Comparison of ENCODE assay signal across 22 mouse cellular contexts in genomic region chr5:98376058-98376798, GRCm38 (mm10). TPM values are rescaled to one million over a fixed set of nuclear protein-coding genes. Genes with fewer than 3 reads are reported as not detected.
DNase-seq lines count a peak whose midpoint lies in the region; ATAC-seq lines count a peak whose summit lies in the region.
"Had no signal": no experiment of that assay in that cellular context is flagged by ENCODE, and none has a peak within 500 bp of the region (broad histone marks: within the 10 kb centered on the region; RNA-seq: fewer than 3 reads in every experiment).

No protein-coding gene starts in this region.

- no peak overlapping the region for H3K27ac ChIP-seq in forebrain, embryonic 16.5 days (ENCODE audit: low read length)
- H3K27ac ChIP-seq in forebrain, embryonic 11.5 days (ENCODE audit: low read depth, low read length), result no peak overlapping the region
- H3K27ac ChIP-seq in kidney, embryonic 16.5 days (ENCODE audit: low read length), result peak overlapping the region; percentile 76
- peak overlapping the region; percentile 20; the same call in 1 of the 2 replicates for H3K27ac ChIP-seq in intestine, embryonic 16.5 days (ENCODE audit: low read length)
- H3K27ac ChIP-seq: heart, embryonic 13.5 days; left cerebral cortex, adult 2 months; liver, embryonic 13.5 days had no signal

- no peak overlapping the region for H3K4me2 ChIP-seq in forebrain, embryonic 16.5 days (ENCODE audit: low read length)
- H3K4me2 ChIP-seq in forebrain, embryonic 11.5 days (ENCODE audit: low read depth, low read length, severe bottlenecking), result no peak overlapping the region
- peak overlapping the region; percentile 21; the same call in 1 of the 2 replicates for H3K4me2 ChIP-seq in kidney, embryonic 16.5 days (replicated peaks; ENCODE audit: low read depth, low read length)
- peak overlapping the region; percentile 32; the same call in 1 of the 2 replicates for H3K4me2 ChIP-seq in intestine, embryonic 16.5 days (ENCODE audit: low read depth, low read length)
- H3K4me2 ChIP-seq: heart, embryonic 13.5 days; liver, embryonic 13.5 days; midbrain, embryonic 11.5 days had no signal

- no peak overlapping the region for H3K4me3 ChIP-seq in forebrain, embryonic 16.5 days (replicated peaks; ENCODE audit: low read length)
- no peak overlapping the region for H3K4me3 ChIP-seq in forebrain, embryonic 11.5 days (ENCODE audit: low read depth, low read length)
- H3K4me3 ChIP-seq in kidney, embryonic 16.5 days (ENCODE audit: low read length), result no peak overlapping the region
- H3K4me3 ChIP-seq in intestine, embryonic 16.5 days (ENCODE audit: low read length), result no peak overlapping the region
- H3K4me3 ChIP-seq: heart, embryonic 13.5 days; left cerebral cortex, adult 2 months; liver, embryonic 13.5 days had no signal

- 28% methylated on average over 8 of the region's 8 CpGs for WGBS in forebrain, embryonic 16.5 days
- WGBS in forebrain, embryonic 11.5 days, result 68% methylated on average over 8 of the region's 8 CpGs
- 48% methylated on average over 8 of the region's 8 CpGs for WGBS in kidney, embryonic 16.5 days
- WGBS in intestine, embryonic 16.5 days, result 61% methylated on average over 8 of the region's 8 CpGs

- peak; percentile 45; the same call in 1 of the 2 replicates for ATAC-seq in forebrain, embryonic 16.5 days
- ATAC-seq in forebrain, embryonic 11.5 days (replicated peaks; ENCODE audit: low FRiP score), result no peak
- peak; percentile 67 for ATAC-seq in kidney, embryonic 16.5 days (ENCODE audit: low FRiP score, low TSS enrichment)
- ATAC-seq in intestine, embryonic 16.5 days, result peak; percentile 97
- ATAC-seq: CD4-positive, CD25-positive, alpha-beta regulatory T cell, adult 4 months had no signal

- DNase-seq in forebrain, embryonic 11.5 days (ENCODE audit: low spot score), result no peak
- no peak for DNase-seq in kidney, postnatal 14 days
- no peak for DNase-seq in urinary bladder, postnatal 4 days (ENCODE audit: low spot score in 2 of 2)
- no peak for DNase-seq in cerebellum, postnatal 36 days
- DNase-seq: adrenal gland, postnatal 25 days; cerebellum, adult 9-10 months; gastrocnemius, postnatal 14 days; heart, adult 18-20 months; heart, postnatal 14 days; liver, embryonic 13.5 days; lung, adult 2 months; lung, postnatal 14 days; retina, postnatal 1 day; thymus, adult 18-20 months; thymus, postnatal 36 days had no signal

- H3K36me3 ChIP-seq in forebrain, embryonic 16.5 days (ENCODE audit: control insufficient read depth, insufficient read depth), result no peaks in the 10 kb centered on the region
- no peaks in the 10 kb centered on the region for H3K36me3 ChIP-seq in forebrain, embryonic 11.5 days (ENCODE audit: control insufficient read depth, insufficient read depth, low read length)
- H3K36me3 ChIP-seq in kidney, embryonic 16.5 days (ENCODE audit: insufficient read depth, low read length), result no peaks in the 10 kb centered on the region
- no peaks in the 10 kb centered on the region for H3K36me3 ChIP-seq in intestine, embryonic 16.5 days (ENCODE audit: control insufficient read depth, insufficient read depth, low read length)
- H3K36me3 ChIP-seq: heart, embryonic 13.5 days; liver, embryonic 13.5 days had no signal

- no peak overlapping the region for H3K9ac ChIP-seq in forebrain, embryonic 16.5 days (replicated peaks; ENCODE audit: low read depth, low read length)
- H3K9ac ChIP-seq in forebrain, embryonic 11.5 days (ENCODE audit: low read length), result no peak overlapping the region
- H3K9ac ChIP-seq in kidney, embryonic 16.5 days (replicated peaks; ENCODE audit: low read length), result no peak overlapping the region
- no peak overlapping the region for H3K9ac ChIP-seq in intestine, embryonic 16.5 days (ENCODE audit: low read depth, low read length)
- H3K9ac ChIP-seq: heart, embryonic 13.5 days; liver, embryonic 13.5 days had no signal

- no peaks in the 10 kb centered on the region for H3K4me1 ChIP-seq in forebrain, embryonic 16.5 days (replicated peaks; ENCODE audit: control insufficient read depth, insufficient read depth, low read length)
- no peaks in the 10 kb centered on the region for H3K4me1 ChIP-seq in forebrain, embryonic 11.5 days (replicated peaks; ENCODE audit: control insufficient read depth, insufficient read depth, low read length)
- peaks cover 10% of the 10 kb centered on the region for H3K4me1 ChIP-seq in kidney, embryonic 16.5 days (ENCODE audit: insufficient read depth, low read length)
- no peaks in the 10 kb centered on the region for H3K4me1 ChIP-seq in intestine, embryonic 16.5 days (ENCODE audit: control insufficient read depth, insufficient read depth, low read length)
- H3K4me1 ChIP-seq: heart, embryonic 13.5 days; liver, embryonic 13.5 days had no signal

- H3K9me3 ChIP-seq in forebrain, embryonic 16.5 days (ENCODE audit: control insufficient read depth, low read length), result no peaks in the 10 kb centered on the region
- H3K9me3 ChIP-seq in forebrain, embryonic 11.5 days (ENCODE audit: control insufficient read depth, low read length), result no peaks in the 10 kb centered on the region
- no peaks in the 10 kb centered on the region for H3K9me3 ChIP-seq in kidney, embryonic 16.5 days (ENCODE audit: low read length)
- no peaks in the 10 kb centered on the region for H3K9me3 ChIP-seq in intestine, embryonic 16.5 days (ENCODE audit: control insufficient read depth, low read length)
- H3K9me3 ChIP-seq: heart, embryonic 13.5 days; liver, embryonic 13.5 days had no signal

- H3K27me3 ChIP-seq in forebrain, embryonic 16.5 days (replicated peaks; ENCODE audit: control insufficient read depth, insufficient read depth, low read length), result no peaks in the 10 kb centered on the region
- no peaks in the 10 kb centered on the region for H3K27me3 ChIP-seq in forebrain, embryonic 11.5 days (ENCODE audit: control insufficient read depth, insufficient read depth, low read length)
- no peaks in the 10 kb centered on the region for H3K27me3 ChIP-seq in kidney, embryonic 16.5 days (ENCODE audit: insufficient read depth, low read length)
- H3K27me3 ChIP-seq in intestine, embryonic 16.5 days (replicated peaks; ENCODE audit: control insufficient read depth, insufficient read depth, low read length), result no peaks in the 10 kb centered on the region
- H3K27me3 ChIP-seq: heart, embryonic 13.5 days; liver, embryonic 13.5 days had no signal

RNA-seq across cellular contexts. Expression of gene Cfap299, which starts 47.1 kb away (rescaled TPM):
- polyA plus RNA-seq in forebrain, embryonic 16.5 days (2015; fragmentation: Nextera tagmentation; extraction: Ambion mirVana), result 0.83 and 0.92 TPM in 2 replicates
- 0.23 and 0.32 TPM in 2 replicates for polyA plus RNA-seq in forebrain, embryonic 11.5 days (2014; fragmentation: Nextera tagmentation; extraction: Ambion mirVana)
- polyA plus RNA-seq in kidney, embryonic 16.5 days (2015; fragmentation: Nextera tagmentation; extraction: Ambion mirVana), result 0.48 and 0.56 TPM in 2 replicates
- polyA plus RNA-seq in intestine, embryonic 16.5 days (2015; fragmentation: Nextera tagmentation; extraction: Ambion mirVana), result 0.27 and 0.49 TPM in 2 replicates
- polyA plus RNA-seq: CD4-positive, CD25-positive, alpha-beta regulatory T cell, adult 4 months had no signal

Comparison
In these comparisons a context has a peak if more than half of its experiments do, and no peak if none do; other contexts are left out.
1. H3K27ac ChIP-seq: peak in kidney, embryonic 16.5 days (single experiment) and intestine, embryonic 16.5 days (single experiment); none in forebrain, embryonic 16.5 days (single experiment) and forebrain, embryonic 11.5 days (single experiment).
2. H3K4me2 ChIP-seq: peak in kidney, embryonic 16.5 days (single experiment) and intestine, embryonic 16.5 days (single experiment); none in forebrain, embryonic 16.5 days (single experiment) and forebrain, embryonic 11.5 days (single experiment).